Mouse (Mus musculus): Measurements from ENCODE around the gene Vtcn1.

DNA sequence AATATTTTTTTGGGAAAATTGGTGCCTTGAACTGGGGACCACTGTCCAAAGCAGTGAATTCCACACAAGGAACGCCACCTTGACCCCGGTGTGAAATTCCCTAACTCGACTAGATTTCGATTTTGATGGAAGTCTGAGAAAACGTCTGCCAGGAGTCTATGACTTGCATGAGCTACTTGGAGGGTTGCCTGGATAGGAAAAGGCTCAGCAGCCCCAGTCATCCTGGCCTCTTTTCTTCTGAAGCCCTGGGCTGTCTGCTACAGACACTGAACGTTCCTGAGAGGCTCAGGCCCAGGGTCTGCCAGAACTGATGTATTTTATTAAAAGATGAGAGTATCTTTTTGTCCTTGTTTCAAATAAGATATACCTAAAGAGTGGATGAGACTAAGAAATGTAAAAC lies 25.2 kb downstream of the Vtcn1 start:
- TF ChIP-seq ZC3H11A (IDR thresholded peaks at IDR 0.05; ENCODE audit: borderline replicate concordance, low read depth, low read length) (no peak), MAFK (IDR thresholded peaks at IDR 0.05; ENCODE audit: insufficient read depth, low read depth, low read length) (no peak), ZNF384 (IDR thresholded peaks at IDR 0.05; ENCODE audit: low read depth, low read length) (no peak)

Data from ES-E14 (cell line).